Mouse (Mus musculus): ENCODE measurements around the gene Ddr1.

GRCm38 (mm10) chr17:35691811-35692210 lies 12.6 kb downstream of the Ddr1 start:
- no peak for TF ChIP-seq CTCF (conservative IDR thresholded peaks at IDR 0.05; ENCODE audit: insufficient read depth, insufficient read length, low read depth, low read length)
- TF ChIP-seq POLR2A (IDR thresholded peaks at IDR 0.05; ENCODE audit: low read depth, low read length): no peak
